Mouse (Mus musculus) cerebellum, adult 9-11 months (tissue): ENCODE data around the gene Scd3.
"Not testable (repeated sequence)": the region's sequence is repeated elsewhere in the genome, so short reads cannot be mapped to it uniquely, and the experiment has no call there.

Experiments
- DNase-seq: peaks from one replicate; pipeline ENCODE4 v3.0.0; 2022

Gene Scd3

DNA sequence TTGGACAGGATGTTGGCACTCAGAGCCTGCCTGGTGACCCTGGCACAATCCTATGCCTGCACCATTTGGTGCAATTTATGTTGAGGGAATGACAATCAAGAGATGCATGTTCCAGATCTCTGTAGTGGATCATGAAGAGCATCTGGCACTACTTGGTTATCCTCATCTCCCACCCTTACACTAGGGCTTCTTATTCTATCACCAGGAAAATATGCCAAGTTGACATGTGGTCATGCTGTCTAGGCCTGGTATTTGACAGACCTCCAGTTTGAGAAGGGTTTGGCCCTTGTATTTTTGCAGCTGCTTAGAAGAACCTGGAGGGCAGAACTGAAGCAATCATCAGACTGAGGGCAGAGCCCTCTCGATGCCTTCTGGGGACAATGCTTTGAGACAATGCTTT is 72.3 kb downstream of the Scd3 start:
- DNase-seq: no peak

DNA sequence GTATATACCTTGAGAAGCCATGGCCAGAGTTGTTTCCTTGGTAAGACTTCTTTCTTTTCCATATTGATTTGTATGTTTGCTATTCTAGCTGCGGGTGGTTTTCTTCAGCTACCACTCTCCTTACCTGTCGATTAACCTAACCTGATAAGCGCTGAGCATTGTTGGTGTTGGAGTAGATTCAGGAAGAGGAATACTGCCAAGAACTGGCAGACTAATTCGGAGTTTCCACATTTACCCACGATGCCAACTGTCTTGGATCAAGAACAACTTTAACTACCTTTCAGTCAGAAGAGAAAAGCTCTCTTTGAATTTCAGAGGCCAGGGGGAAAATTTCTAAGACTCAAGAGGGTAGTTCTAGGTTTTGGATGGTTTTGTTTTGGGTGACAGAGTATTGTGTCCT is 73.8 kb downstream of the Scd3 start:
- DNase-seq: no peak

DNA sequence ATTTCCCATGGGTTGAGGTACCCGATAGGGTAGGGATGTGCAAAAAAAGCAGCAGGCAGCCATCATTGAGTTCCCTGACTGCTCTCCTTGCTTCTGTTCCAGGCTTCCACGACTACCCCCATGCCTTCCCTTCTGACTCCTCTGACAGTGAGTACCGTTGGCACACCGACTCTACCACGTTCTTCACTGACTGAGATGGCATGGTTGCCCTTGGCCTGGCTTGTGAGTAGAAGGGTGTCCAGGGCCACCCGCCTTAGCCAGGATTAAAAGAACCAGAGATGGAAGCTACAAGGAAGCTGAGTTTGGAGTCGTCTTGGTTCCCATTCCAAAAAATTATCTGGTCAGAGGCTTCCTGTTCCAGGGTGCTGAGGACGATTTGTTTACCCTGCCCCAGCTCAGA is 74.9 kb downstream of the Scd3 start:
- no peak for DNase-seq

GRCm38 (mm10) chr19:44280755-44281154 is 77.7 kb downstream of the Scd3 start:
- DNase-seq: no peak

GRCm38 (mm10) chr19:44281825-44282447 is 78.9 kb downstream of the Scd3 start:
- DNase-seq: not testable (repeated sequence)

DNA sequence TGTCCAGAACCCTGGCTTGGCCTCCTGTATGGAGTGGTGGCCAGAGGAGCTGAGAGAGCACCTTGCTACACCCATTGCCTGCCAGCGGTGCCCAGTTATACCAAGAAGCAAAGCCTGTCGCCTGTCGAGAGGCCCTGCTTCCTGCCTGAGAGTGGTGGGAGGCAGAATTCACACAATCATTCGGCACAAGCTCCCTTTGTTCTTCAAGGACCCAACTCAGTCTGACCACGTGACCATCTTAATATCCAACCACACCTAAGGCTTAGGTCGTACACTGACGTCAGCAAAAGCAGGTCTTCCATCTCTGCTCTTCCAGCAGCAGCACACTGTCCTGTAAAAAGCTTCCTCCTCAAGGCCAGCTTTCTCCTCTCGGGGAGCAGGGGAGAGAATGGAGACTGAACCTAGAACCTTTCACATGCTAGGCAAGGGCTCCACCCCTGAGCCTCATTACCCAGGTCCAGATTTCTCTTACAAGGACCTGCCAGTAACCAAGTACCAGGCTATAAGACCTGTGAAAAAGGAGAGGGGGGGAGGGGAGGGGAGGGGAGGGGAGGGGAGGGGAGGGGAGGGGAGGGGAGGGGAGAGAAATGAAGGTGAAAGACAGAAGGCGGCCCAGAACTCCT is 79.6 kb downstream of the Scd3 start:
- DNase-seq: no peak

DNA sequence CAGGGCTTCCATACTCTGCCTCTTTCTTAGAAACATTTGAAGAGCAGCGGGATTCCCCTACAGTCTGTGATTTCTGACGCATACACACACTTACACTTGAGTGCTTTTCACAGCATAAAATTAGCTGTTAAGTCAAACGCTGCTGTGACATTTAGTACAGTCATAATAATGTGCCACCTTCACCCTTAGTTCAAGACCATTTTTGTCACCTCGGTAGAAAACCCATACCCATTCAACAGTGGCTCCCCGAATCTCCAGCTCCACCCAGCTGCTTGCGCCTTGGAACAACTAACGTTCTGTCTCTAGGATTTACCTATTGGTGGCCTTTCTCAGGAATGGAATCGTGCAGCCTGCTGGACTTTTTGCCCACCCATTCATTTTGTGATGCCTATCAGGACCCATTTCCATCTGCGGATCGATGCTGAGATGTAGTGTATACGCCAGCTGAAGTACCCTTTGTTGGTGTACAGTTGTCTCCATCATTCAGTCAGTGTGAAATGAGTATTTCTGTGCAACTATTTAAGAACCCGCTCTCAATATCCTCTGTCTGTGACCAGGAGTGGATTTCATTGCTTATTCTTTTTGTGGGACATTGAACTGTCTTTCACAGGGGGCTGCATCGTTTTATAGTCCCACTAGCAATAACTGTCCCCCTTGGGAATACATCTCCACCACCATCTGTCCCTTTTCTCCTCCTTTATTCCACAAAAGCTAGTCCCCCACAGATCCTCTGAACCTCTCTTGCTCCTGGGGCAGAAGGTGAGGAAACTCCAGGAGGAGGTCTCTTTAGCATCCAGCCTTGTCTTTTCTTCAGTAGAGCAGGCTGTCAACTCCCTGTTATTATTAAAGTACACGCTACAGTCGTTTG is 80.3 kb downstream of the Scd3 start:
- no peak for DNase-seq

GRCm38 (mm10) chr19:44284025-44284695 is 81.1 kb downstream of the Scd3 start:
- DNase-seq: peak; percentile 95

GRCm38 (mm10) chr19:44284723-44285122 is 81.7 kb downstream of the Scd3 start:
- DNase-seq: no peak

DNA sequence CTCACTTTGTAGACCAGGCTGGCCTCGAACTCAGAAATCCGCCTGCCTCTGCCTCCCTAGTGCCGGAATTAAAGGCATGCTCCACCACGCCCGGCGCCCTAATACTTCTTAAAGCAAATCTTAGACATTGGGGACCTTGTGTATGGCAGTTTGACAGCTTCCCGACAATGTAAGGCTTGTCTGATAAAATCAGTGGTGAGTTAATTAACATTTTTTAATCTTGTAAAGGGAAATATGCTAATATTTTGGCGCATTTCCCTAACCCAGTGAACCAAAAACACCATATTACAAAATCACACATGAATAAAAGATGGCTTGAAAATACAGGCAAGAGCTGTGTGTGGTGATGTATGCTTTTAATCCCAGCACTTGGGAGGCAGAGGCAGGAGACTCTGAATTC is 82.5 kb downstream of the Scd3 start:
- no peak for DNase-seq

GRCm38 (mm10) chr19:44286109-44286508 is 83.0 kb downstream of the Scd3 start:
- DNase-seq: no peak

- DNase-seq: no peak
These were observed 84.5 kb downstream of the Scd3 start for GRCm38 (mm10) chr19:44287415-44288110.

GRCm38 (mm10) chr19:44292083-44292482 is 89.0 kb downstream of the Scd3 start:
- DNase-seq: peak; percentile 57

DNA sequence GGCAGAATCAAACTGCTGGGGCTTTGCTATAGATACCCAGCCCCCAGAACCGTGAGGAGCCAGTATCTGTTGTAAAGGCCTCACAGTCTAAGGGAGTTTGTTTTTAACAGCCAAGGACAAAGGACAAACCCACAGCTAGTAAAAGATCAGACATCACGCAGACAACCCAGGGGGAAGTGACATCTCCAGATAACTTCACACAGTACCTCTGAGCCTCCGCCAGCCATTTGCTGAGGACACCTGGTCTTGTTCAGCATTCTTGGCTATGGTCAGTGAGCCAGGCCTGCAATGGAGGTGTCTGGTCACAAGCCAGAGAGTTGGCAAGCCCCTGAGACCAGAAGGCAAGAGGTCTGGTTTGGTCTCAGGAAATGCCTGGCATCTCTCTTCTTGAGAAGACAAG is 89.4 kb downstream of the Scd3 start:
- DNase-seq: peak; percentile 96

DNA sequence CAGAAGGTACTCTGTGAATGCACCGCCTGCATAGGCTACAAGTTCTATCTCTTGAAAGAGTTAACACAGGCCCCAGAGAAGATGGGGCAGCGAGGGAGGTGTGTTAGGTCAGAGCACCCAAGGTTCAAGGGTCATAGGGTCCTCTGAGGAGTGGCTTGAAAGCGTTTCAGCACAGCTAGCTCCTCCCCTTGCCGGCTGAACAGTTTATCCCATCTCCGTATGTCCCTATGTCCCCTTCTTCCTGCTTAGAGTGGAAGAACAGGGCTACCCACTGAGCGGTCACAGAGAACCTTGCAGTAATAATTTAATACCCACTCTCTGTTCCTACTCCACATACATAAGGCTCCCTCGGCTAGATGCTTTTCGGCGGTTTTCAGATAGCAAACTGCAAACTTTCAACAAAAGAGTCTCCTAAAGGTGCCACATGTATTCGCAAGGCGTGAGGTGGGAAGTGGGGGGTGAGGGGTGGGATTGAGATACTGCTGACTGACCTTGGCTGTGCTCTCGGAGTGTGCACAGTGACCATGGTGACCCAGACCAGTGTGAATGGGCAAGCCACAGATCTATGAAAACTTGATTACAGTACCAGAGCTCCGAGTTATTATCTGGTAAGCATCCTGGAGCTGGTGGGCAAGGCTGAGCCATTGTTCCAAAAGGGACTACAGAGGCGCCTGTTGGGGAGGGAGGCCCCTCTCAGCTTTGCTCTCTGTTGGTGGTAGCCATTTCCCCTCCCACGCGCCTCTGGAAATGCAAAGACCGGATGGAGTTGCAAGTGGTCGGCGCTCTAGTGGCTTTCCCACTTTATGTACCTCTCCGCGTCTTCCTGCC is 90.1 kb downstream of the Scd3 start, which contains the start of gene Scd2:
Gene Scd2, plus strand, starts transcription at position 734 of the 828 bp plus-strand sequence.
- no peak for DNase-seq
